Mouse (Mus musculus): ENCODE results near the gene Syt7. TPM values are rescaled to one million over a fixed set of nuclear protein-coding genes. Genes with fewer than 3 reads are reported as not detected.

The Syt7 gene
- total and polyA plus RNA-seq, 2 experiments = 0.28 to 0.45 TPM

DNA sequence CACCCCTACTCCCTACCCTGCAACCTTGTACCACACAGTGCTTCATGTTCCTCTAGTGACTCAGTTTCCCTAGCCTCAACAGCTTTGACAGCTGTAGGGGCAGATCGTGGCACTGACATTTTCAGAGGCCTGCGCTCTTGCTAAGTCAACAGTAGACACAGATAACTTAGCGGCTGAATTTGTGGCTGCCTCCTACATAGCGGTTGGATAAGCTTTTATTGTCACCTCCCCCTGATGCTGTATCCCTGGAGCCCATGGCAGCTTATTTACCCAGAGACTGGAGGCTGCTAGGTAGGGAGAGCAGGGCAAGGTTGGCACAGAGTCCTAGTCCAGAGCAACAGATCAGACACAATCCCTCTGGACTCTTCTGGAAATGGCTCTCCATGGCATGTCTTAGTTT, 19.0 kb upstream of the Syt7 start:
- no peak overlapping the region for H3K9ac ChIP-seq (ENCODE audit: low read depth, low read length)
- 57% methylated on average over 4 of the region's 4 CpGs for WGBS
- no peak overlapping the region for H3K4me3 ChIP-seq (ENCODE audit: insufficient read depth, low read depth, low read length)
- H3K27ac ChIP-seq (replicated peaks; ENCODE audit: insufficient read depth, low read depth, low read length) = no peak overlapping the region
- no peaks in the 10 kb centered on the region for H3K79me2 ChIP-seq (ENCODE audit: control insufficient read depth, insufficient read depth, low read length)
- no peak for DNase-seq (ENCODE audit: extremely low read depth, low read depth, low spot score)
- no peaks in the 10 kb centered on the region for H3K27me3 ChIP-seq (ENCODE audit: control insufficient read depth, insufficient read depth, low read length)
- TF ChIP-seq POLR2A (IDR thresholded peaks at IDR 0.05; ENCODE audit: extremely low read depth, insufficient read depth, low read length) (no peak), CTCF (IDR thresholded peaks at IDR 0.05; ENCODE audit: low read depth, low read length) (no peak)
- no peaks in the 10 kb centered on the region for H3K36me3 ChIP-seq (ENCODE audit: control insufficient read depth, insufficient read depth, low read length)
- H3K4me1 ChIP-seq (ENCODE audit: control insufficient read depth, insufficient read depth, low read length) = no peaks in the 10 kb centered on the region

GRCm38 (mm10) chr19:10373191-10373590, 15.7 kb upstream of the Syt7 start:
- WGBS = 86% methylated on average over 1 of the region's 1 CpGs
- Histone ChIP-seq H3K4me1 (ENCODE audit: control insufficient read depth, insufficient read depth, low read length) (no peaks in the 10 kb centered on the region), H3K79me2 (ENCODE audit: control insufficient read depth, insufficient read depth, low read length) (no peaks in the 10 kb centered on the region), H3K36me3 (ENCODE audit: control insufficient read depth, insufficient read depth, low read length) (no peaks in the 10 kb centered on the region), H3K27ac (replicated peaks; ENCODE audit: insufficient read depth, low read depth, low read length) (no peak overlapping the region), H3K4me3 (ENCODE audit: insufficient read depth, low read depth, low read length) (no peak overlapping the region), H3K9ac (ENCODE audit: low read depth, low read length) (no peak overlapping the region), H3K27me3 (ENCODE audit: control insufficient read depth, insufficient read depth, low read length) (no peaks in the 10 kb centered on the region)
- TF ChIP-seq POLR2A (IDR thresholded peaks at IDR 0.05; ENCODE audit: extremely low read depth, insufficient read depth, low read length) (no peak), CTCF (IDR thresholded peaks at IDR 0.05; ENCODE audit: low read depth, low read length) (no peak)
- DNase-seq (ENCODE audit: extremely low read depth, low read depth, low spot score) = no peak

GRCm38 (mm10) chr19:10375260-10375659, 13.6 kb upstream of the Syt7 start:
- Histone ChIP-seq H3K27ac (replicated peaks; ENCODE audit: insufficient read depth, low read depth, low read length) (no peak overlapping the region), H3K4me3 (ENCODE audit: insufficient read depth, low read depth, low read length) (no peak overlapping the region), H3K36me3 (ENCODE audit: control insufficient read depth, insufficient read depth, low read length) (no peaks in the 10 kb centered on the region), H3K9ac (ENCODE audit: low read depth, low read length) (no peak overlapping the region), H3K4me1 (ENCODE audit: control insufficient read depth, insufficient read depth, low read length) (no peaks in the 10 kb centered on the region), H3K79me2 (ENCODE audit: control insufficient read depth, insufficient read depth, low read length) (no peaks in the 10 kb centered on the region), H3K27me3 (ENCODE audit: control insufficient read depth, insufficient read depth, low read length) (no peaks in the 10 kb centered on the region)
- TF ChIP-seq CTCF (IDR thresholded peaks at IDR 0.05; ENCODE audit: low read depth, low read length) (no peak), POLR2A (IDR thresholded peaks at IDR 0.05; ENCODE audit: extremely low read depth, insufficient read depth, low read length) (no peak)
- no peak for DNase-seq (ENCODE audit: extremely low read depth, low read depth, low spot score)
- 76% methylated on average over 5 of the region's 5 CpGs for WGBS

- Histone ChIP-seq H3K9ac (ENCODE audit: low read depth, low read length) (no peak overlapping the region), H3K36me3 (ENCODE audit: control insufficient read depth, insufficient read depth, low read length) (no peaks in the 10 kb centered on the region), H3K27me3 (ENCODE audit: control insufficient read depth, insufficient read depth, low read length) (peaks cover 5% of the 10 kb centered on the region; the same call in 1 of the 2 replicates), H3K4me3 (ENCODE audit: insufficient read depth, low read depth, low read length) (no peak overlapping the region), H3K27ac (replicated peaks; ENCODE audit: insufficient read depth, low read depth, low read length) (no peak overlapping the region), H3K79me2 (ENCODE audit: control insufficient read depth, insufficient read depth, low read length) (no peaks in the 10 kb centered on the region), H3K4me1 (ENCODE audit: control insufficient read depth, insufficient read depth, low read length) (no peaks in the 10 kb centered on the region)
- TF ChIP-seq CTCF (IDR thresholded peaks at IDR 0.05; ENCODE audit: low read depth, low read length) (no peak), POLR2A (IDR thresholded peaks at IDR 0.05; ENCODE audit: extremely low read depth, insufficient read depth, low read length) (no peak)
- 73% methylated on average over 5 of the region's 5 CpGs for WGBS
- no peak for DNase-seq (ENCODE audit: extremely low read depth, low read depth, low spot score)
These were observed 8.9 kb upstream of the Syt7 start for GRCm38 (mm10) chr19:10379978-10380377.

GRCm38 (mm10) chr19:10387660-10388059, 1.2 kb upstream of the Syt7 start:
- H3K27me3 ChIP-seq (ENCODE audit: control insufficient read depth, insufficient read depth, low read length) = peaks cover 10% of the 10 kb centered on the region
- no peak for TF ChIP-seq POLR2A (IDR thresholded peaks at IDR 0.05; ENCODE audit: extremely low read depth, insufficient read depth, low read length)
- no peak for TF ChIP-seq CTCF (IDR thresholded peaks at IDR 0.05; ENCODE audit: low read depth, low read length)
- H3K79me2 ChIP-seq (ENCODE audit: control insufficient read depth, insufficient read depth, low read length) = no peaks in the 10 kb centered on the region
- DNase-seq (ENCODE audit: extremely low read depth, low read depth, low spot score) = no peak
- no peaks in the 10 kb centered on the region for H3K4me1 ChIP-seq (ENCODE audit: control insufficient read depth, insufficient read depth, low read length)
- no peak overlapping the region for H3K4me3 ChIP-seq (ENCODE audit: insufficient read depth, low read depth, low read length)
- no peaks in the 10 kb centered on the region for H3K36me3 ChIP-seq (ENCODE audit: control insufficient read depth, insufficient read depth, low read length)
- H3K9ac ChIP-seq (ENCODE audit: low read depth, low read length) = no peak overlapping the region
- WGBS = 58% methylated on average over 5 of the region's 5 CpGs
- H3K27ac ChIP-seq (replicated peaks; ENCODE audit: insufficient read depth, low read depth, low read length) = no peak overlapping the region

DNA sequence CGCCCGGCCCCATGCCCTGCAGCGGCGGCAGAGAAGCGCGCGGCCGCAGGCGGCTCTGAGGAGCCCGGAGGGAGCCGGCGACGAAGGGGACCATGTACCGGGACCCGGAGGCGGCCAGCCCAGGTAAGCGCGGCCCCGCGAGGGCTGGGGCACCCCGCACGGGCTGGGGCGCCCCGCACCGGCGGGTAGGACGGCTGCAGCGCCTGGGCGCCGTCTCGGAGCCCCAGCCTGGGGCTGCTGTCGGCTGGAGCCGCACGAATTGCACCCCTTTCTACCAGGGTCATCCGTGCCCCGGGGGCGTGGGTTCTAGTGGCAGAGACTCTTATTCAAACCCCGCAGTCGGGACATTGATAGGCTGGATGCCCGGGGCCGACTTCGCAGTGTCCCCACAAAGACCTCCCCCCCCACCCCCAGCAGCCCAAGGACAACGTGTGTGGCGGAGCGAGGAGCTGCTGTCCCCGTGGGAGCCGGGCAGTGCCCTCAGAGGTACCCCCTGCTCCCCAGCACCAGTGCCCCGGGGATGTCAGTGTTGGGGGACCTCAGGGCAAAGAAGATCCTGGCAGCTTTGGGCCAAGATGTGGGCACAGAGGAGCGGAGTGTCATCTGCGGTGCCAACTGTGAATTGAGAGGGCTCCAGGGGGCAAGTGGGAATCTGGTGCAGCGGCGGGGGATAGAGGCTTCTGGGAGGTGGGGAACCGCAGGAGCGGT, 655 bp downstream of the Syt7 start:
- Histone ChIP-seq H3K9ac (ENCODE audit: low read depth, low read length) (peak overlapping the region; percentile 44; the same call in 1 of the 2 replicates), H3K79me2 (ENCODE audit: control insufficient read depth, insufficient read depth, low read length) (no peaks in the 10 kb centered on the region), H3K4me3 (ENCODE audit: insufficient read depth, low read depth, low read length) (peak overlapping the region; percentile 72; the same call in 1 of the 2 replicates), H3K36me3 (ENCODE audit: control insufficient read depth, insufficient read depth, low read length) (no peaks in the 10 kb centered on the region), H3K4me1 (ENCODE audit: control insufficient read depth, insufficient read depth, low read length) (no peaks in the 10 kb centered on the region), H3K27ac (replicated peaks; ENCODE audit: insufficient read depth, low read depth, low read length) (no peak overlapping the region), H3K27me3 (ENCODE audit: control insufficient read depth, insufficient read depth, low read length) (peaks cover 8% of the 10 kb centered on the region)
- no peak for TF ChIP-seq CTCF (IDR thresholded peaks at IDR 0.05; ENCODE audit: low read depth, low read length)
- WGBS = 5% methylated on average over 54 of the region's 54 CpGs
- no peak for DNase-seq (ENCODE audit: extremely low read depth, low read depth, low spot score)
